Mouse (Mus musculus): ENCODE measurements around the gene Tnr. TPM values are rescaled to one million over a fixed set of nuclear protein-coding genes. Genes with fewer than 3 reads are reported as not detected.

Tnr gene
- total RNA-seq, 2 experiments from 2014 or later: 0.03 to 0.15 TPM

GRCm38 (mm10) chr1:159704925-159705324 lies 181.4 kb downstream of the Tnr start:
- no peak for DNase-seq (ENCODE audit: low spot score in 2 of 2)

- DNase-seq (ENCODE audit: low spot score in 2 of 2): no peak
Observed at GRCm38 (mm10) chr1:159716301-159716700, 192.7 kb downstream of the Tnr start.

GRCm38 (mm10) chr1:159717016-159717415 lies 193.4 kb downstream of the Tnr start:
- DNase-seq (ENCODE audit: low spot score in 2 of 2): no peak

GRCm38 (mm10) chr1:159723733-159724132 lies 200.2 kb downstream of the Tnr start:
- no peak for DNase-seq (ENCODE audit: low spot score in 2 of 2)

DNA sequence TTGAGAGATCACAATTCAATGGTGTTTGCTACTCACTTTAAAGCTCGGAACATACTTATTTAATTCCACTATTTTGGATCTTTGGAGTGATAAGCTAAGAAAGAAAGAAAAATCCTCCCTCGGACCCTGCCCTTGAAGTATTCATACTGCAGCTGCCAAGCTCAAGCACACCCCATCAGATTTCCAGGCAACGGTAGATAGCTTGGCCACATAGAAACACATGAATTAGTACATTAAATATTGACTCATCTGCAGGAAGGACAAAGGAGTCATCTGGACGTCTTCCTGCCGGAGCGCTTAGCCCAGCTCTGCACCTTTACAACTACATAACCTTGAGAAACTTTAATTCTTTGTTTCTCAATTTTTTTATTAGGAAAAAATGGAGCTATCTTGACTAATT lies 205.7 kb downstream of the Tnr start:
- no peak for DNase-seq (ENCODE audit: low spot score in 2 of 2)

GRCm38 (mm10) chr1:159730826-159731225 lies 207.3 kb downstream of the Tnr start:
- DNase-seq (ENCODE audit: low spot score in 2 of 2): no peak

DNA sequence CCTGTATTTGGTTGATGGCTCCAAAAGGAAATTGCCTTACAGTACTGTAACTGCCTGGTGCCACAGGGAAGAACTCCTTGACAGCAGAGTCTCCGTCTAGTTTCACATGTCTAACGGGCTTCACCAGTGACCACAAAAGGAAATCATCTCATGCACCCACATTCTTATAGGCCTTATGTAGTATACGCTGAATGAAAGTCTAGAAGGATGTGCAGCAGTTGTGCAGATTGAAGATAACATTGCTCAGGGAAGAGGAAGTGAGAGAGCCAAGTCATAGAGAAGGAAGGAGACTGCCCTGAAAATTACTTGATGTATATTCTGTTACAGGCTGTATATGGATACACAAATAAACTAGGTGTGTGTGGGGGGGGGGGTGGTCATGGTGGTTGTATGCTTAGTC lies 211.5 kb downstream of the Tnr start:
- DNase-seq (ENCODE audit: low spot score in 2 of 2): no peak

- no peak for DNase-seq (ENCODE audit: low spot score in 2 of 2)
Observed at GRCm38 (mm10) chr1:159739478-159739877, 215.9 kb downstream of the Tnr start.

DNA sequence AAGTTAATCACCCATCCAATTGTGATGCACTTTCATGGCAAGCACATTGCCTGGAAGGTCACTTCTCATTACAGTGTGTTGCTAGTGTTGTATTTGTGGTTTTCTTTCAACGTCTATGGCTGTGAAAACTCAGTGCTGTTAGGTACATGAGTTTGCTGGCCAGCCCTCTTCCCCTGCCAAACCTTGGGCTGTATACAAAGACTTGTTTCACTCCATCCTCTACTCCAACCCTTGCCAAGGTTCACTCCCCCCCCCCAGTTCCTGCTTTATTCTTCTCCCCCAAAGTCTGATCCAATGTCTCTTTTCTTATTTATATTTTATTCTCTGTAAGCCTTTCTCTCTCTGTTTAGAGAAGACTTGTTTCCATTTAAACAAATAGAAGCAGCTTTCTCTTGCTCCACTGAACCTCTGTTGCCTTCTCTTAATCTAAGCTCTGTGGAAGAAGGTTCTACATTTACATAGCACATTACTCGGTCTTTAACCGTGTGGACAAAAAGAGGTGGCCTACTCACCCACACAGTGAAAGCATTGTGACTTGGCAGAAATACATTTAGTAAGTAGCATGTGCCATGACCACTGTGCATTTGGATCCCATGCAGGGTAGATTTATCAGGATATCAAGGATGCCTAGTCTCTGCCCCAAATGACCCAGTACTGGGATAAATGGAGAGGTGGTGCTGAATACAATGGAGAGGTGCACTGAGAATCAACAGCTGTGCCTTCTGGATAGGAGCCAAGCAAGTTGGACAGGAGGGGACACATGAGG lies 217.9 kb downstream of the Tnr start:
- DNase-seq (ENCODE audit: low spot score in 2 of 2): no peak

DNA sequence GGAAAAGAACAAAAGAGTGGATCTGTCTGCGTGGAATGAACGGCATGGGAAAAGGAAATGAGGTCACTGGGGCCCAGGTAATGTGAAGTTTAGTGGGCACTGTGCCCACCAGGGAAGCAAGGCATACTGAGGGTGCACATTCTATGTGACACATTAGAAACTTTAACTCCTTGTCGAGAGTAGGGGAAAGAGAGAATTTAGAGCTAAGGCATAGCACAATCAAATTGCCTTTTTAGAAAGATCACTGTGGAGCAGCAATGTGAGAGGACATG lies 218.4 kb downstream of the Tnr start:
- no peak for DNase-seq (ENCODE audit: low spot score in 2 of 2)

DNA sequence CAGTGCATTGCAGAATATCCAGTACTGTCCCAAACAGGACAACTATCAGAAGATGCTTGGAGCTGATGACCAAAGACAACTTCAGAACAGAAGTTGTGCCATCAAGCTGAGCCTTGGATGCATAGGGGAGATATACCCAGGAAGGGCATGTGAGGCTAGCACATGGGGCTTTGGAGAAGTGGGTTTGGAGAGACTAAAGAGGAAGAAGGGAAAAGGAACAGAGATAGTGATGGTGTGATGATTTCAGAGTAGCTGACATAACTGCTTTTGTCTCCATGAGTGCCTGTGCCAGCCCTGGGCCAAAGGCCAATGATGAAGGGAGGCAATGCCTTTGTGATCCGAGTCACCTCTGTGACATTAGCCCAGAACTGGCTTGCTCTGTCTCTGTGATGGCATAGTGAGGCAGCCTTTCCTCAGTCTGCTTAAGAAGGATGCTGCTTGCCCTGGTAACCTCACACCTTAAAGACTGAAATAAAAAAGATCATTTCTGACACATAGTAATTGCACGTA lies 220.2 kb downstream of the Tnr start:
- DNase-seq (ENCODE audit: low spot score in 2 of 2): no peak

GRCm38 (mm10) chr1:159745311-159745710 lies 221.7 kb downstream of the Tnr start:
- DNase-seq (ENCODE audit: low spot score in 2 of 2): no peak

- no peak for DNase-seq (ENCODE audit: low spot score in 2 of 2)
Observed at GRCm38 (mm10) chr1:159747969-159748368, 224.4 kb downstream of the Tnr start.

GRCm38 (mm10) chr1:159750411-159750810 lies 226.8 kb downstream of the Tnr start:
- DNase-seq (ENCODE audit: low spot score in 2 of 2): no peak

- DNase-seq (ENCODE audit: low spot score in 2 of 2): no peak
Observed at GRCm38 (mm10) chr1:159750876-159751275, 227.3 kb downstream of the Tnr start.

GRCm38 (mm10) chr1:159760970-159761369 lies 237.4 kb downstream of the Tnr start:
- DNase-seq (ENCODE audit: low spot score in 2 of 2): no peak

- no peak for DNase-seq (ENCODE audit: low spot score in 2 of 2)
Observed at GRCm38 (mm10) chr1:159763901-159764300, 240.3 kb downstream of the Tnr start.

- no peak for DNase-seq (ENCODE audit: low spot score in 2 of 2)
Observed at GRCm38 (mm10) chr1:159764897-159765296, 241.3 kb downstream of the Tnr start.

GRCm38 (mm10) chr1:159769948-159770347 lies 246.4 kb downstream of the Tnr start:
- DNase-seq (ENCODE audit: low spot score in 2 of 2): no peak

DNA sequence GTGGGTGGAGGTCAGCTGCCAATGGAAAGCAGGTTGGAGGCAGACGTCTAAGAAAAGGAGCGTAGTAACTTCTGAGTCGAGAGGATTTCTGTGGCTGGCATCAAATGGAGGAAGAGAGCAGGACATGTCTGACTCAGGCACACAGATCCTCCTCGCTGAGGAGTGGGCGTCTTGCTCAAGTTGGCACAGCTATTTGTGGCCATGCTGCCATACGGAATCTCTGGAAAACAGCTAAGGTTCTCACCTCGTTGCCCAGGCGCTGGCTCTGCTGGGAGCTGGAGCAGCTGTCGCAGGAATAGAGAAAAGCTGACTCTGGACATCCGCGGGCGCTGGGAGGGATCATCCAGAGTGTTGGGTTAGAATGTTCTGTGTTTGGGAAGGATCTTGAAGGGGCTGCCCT lies 250.1 kb downstream of the Tnr start:
- DNase-seq (ENCODE audit: low spot score in 2 of 2): no peak

- DNase-seq (ENCODE audit: low spot score in 2 of 2): no peak
Observed at GRCm38 (mm10) chr1:159775168-159775567, 251.6 kb downstream of the Tnr start.

- DNase-seq (ENCODE audit: low spot score in 2 of 2): no peak
Observed at GRCm38 (mm10) chr1:159777107-159777506, 253.5 kb downstream of the Tnr start.

DNA sequence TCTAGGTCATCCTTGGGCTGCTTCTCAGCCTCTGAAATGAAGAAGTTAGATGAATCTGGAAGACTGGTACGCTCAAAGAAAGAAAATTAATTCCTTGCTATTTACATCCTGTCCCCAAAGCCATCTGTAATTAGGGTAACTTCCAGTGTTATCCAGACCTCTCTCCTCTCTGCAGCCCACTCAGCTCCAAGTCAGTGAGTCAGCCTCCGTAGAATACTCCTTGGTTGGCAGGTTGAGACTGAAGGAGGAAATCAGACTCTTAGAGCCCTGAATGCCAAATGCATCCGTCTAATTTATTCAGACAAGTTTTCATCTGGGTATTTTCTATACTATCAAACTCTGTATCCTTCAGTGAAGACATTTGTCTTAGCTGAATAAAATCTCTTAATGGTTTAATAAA lies 255.9 kb downstream of the Tnr start:
- no peak for DNase-seq (ENCODE audit: low spot score in 2 of 2)
